Mouse (Mus musculus): ENCODE measurements around the gene Irak3. TPM values are rescaled to one million over a fixed set of nuclear protein-coding genes. Genes with fewer than 3 reads are reported as not detected.

The Irak3 gene
- polyA plus RNA-seq, 1 experiment from 2014 or later, result 1.9 TPM

- Histone ChIP-seq H3K4me1 (replicated peaks; ENCODE audit: control insufficient read depth, insufficient read depth, low read length) (no peaks in the 10 kb centered on the region), H3K27ac (ENCODE audit: low read depth, low read length) (no peak overlapping the region), H3K27me3 (ENCODE audit: control insufficient read depth, insufficient read depth, low read length) (no peaks in the 10 kb centered on the region), H3K4me3 (ENCODE audit: low read depth, low read length) (no peak overlapping the region), H3K36me3 (ENCODE audit: control insufficient read depth, insufficient read depth, low read length) (no peaks in the 10 kb centered on the region), H3K4me2 (replicated peaks; ENCODE audit: low read depth, low read length) (no peak overlapping the region), H3K9me3 (ENCODE audit: control insufficient read depth, low read length) (no peaks in the 10 kb centered on the region), H3K9ac (ENCODE audit: low read depth, low read length) (no peak overlapping the region)
- 35% methylated on average over 5 of the region's 5 CpGs for WGBS
- ATAC-seq (ENCODE audit: low FRiP score) (no peak), DNase-seq (ENCODE audit: low spot score) (no peak)
Observed at GRCm38 (mm10) chr10:120171340-120171739, 30.6 kb downstream of the Irak3 start.

GRCm38 (mm10) chr10:120170277-120170676 lies 31.7 kb downstream of the Irak3 start:
- Histone ChIP-seq H3K4me3 (ENCODE audit: low read depth, low read length) (no peak overlapping the region), H3K9me3 (ENCODE audit: control insufficient read depth, low read length) (no peaks in the 10 kb centered on the region), H3K9ac (ENCODE audit: low read depth, low read length) (no peak overlapping the region), H3K4me2 (replicated peaks; ENCODE audit: low read depth, low read length) (no peak overlapping the region), H3K4me1 (replicated peaks; ENCODE audit: control insufficient read depth, insufficient read depth, low read length) (no peaks in the 10 kb centered on the region), H3K27ac (ENCODE audit: low read depth, low read length) (no peak overlapping the region), H3K27me3 (ENCODE audit: control insufficient read depth, insufficient read depth, low read length) (no peaks in the 10 kb centered on the region), H3K36me3 (ENCODE audit: control insufficient read depth, insufficient read depth, low read length) (no peaks in the 10 kb centered on the region)
- no peak for DNase-seq (ENCODE audit: low spot score)
- ATAC-seq (ENCODE audit: low FRiP score), result no peak
- WGBS, result 68% methylated on average over 4 of the region's 4 CpGs

- WGBS, result 79% methylated on average over 5 of the region's 5 CpGs
- no peak for ATAC-seq (ENCODE audit: low FRiP score)
Observed at GRCm38 (mm10) chr10:120169841-120170240, 32.1 kb downstream of the Irak3 start.

GRCm38 (mm10) chr10:120169064-120169463 lies 32.9 kb downstream of the Irak3 start:
- Histone ChIP-seq H3K36me3 (ENCODE audit: control insufficient read depth, insufficient read depth, low read length) (no peaks in the 10 kb centered on the region), H3K27ac (ENCODE audit: low read depth, low read length) (no peak overlapping the region), H3K4me2 (replicated peaks; ENCODE audit: low read depth, low read length) (no peak overlapping the region), H3K9me3 (ENCODE audit: control insufficient read depth, low read length) (no peaks in the 10 kb centered on the region), H3K9ac (ENCODE audit: low read depth, low read length) (no peak overlapping the region), H3K4me1 (replicated peaks; ENCODE audit: control insufficient read depth, insufficient read depth, low read length) (no peaks in the 10 kb centered on the region), H3K4me3 (ENCODE audit: low read depth, low read length) (no peak overlapping the region), H3K27me3 (ENCODE audit: control insufficient read depth, insufficient read depth, low read length) (no peaks in the 10 kb centered on the region)
- DNase-seq (ENCODE audit: low spot score) (no peak), ATAC-seq (ENCODE audit: low FRiP score) (no peak)
- WGBS, result 61% methylated on average over 10 of the region's 10 CpGs

More at GRCm38 (mm10) chr10:120169841-120170240, 32.1 kb downstream of the Irak3 start:
- H3K4me2 ChIP-seq (replicated peaks; ENCODE audit: low read depth, low read length), result no peak overlapping the region
- no peak overlapping the region for H3K9ac ChIP-seq (ENCODE audit: low read depth, low read length)
- no peaks in the 10 kb centered on the region for H3K9me3 ChIP-seq (ENCODE audit: control insufficient read depth, low read length)
- H3K4me3 ChIP-seq (ENCODE audit: low read depth, low read length), result no peak overlapping the region
- H3K4me1 ChIP-seq (replicated peaks; ENCODE audit: control insufficient read depth, insufficient read depth, low read length), result no peaks in the 10 kb centered on the region
- H3K27ac ChIP-seq (ENCODE audit: low read depth, low read length), result no peak overlapping the region
- DNase-seq (ENCODE audit: low spot score), result no peak
- no peaks in the 10 kb centered on the region for H3K36me3 ChIP-seq (ENCODE audit: control insufficient read depth, insufficient read depth, low read length)
- no peaks in the 10 kb centered on the region for H3K27me3 ChIP-seq (ENCODE audit: control insufficient read depth, insufficient read depth, low read length)

GRCm38 (mm10) chr10:120168070-120168469 lies 33.9 kb downstream of the Irak3 start:
- no peak overlapping the region for H3K4me3 ChIP-seq (ENCODE audit: low read depth, low read length)
- no peak overlapping the region for H3K9ac ChIP-seq (ENCODE audit: low read depth, low read length)
- H3K4me2 ChIP-seq (replicated peaks; ENCODE audit: low read depth, low read length), result no peak overlapping the region
- no peaks in the 10 kb centered on the region for H3K4me1 ChIP-seq (replicated peaks; ENCODE audit: control insufficient read depth, insufficient read depth, low read length)
- H3K27ac ChIP-seq (ENCODE audit: low read depth, low read length), result no peak overlapping the region
- no peaks in the 10 kb centered on the region for H3K36me3 ChIP-seq (ENCODE audit: control insufficient read depth, insufficient read depth, low read length)
- ATAC-seq (ENCODE audit: low FRiP score) (no peak), DNase-seq (ENCODE audit: low spot score) (no peak)
- H3K27me3 ChIP-seq (ENCODE audit: control insufficient read depth, insufficient read depth, low read length), result no peaks in the 10 kb centered on the region
- no peaks in the 10 kb centered on the region for H3K9me3 ChIP-seq (ENCODE audit: control insufficient read depth, low read length)
- 86% methylated on average over 1 of the region's 1 CpGs for WGBS

GRCm38 (mm10) chr10:120165793-120166503 lies 36.0 kb downstream of the Irak3 start:
- Histone ChIP-seq H3K4me3 (ENCODE audit: low read depth, low read length) (no peak overlapping the region), H3K9ac (ENCODE audit: low read depth, low read length) (no peak overlapping the region), H3K9me3 (ENCODE audit: control insufficient read depth, low read length) (no peaks in the 10 kb centered on the region), H3K36me3 (ENCODE audit: control insufficient read depth, insufficient read depth, low read length) (no peaks in the 10 kb centered on the region), H3K27ac (ENCODE audit: low read depth, low read length) (no peak overlapping the region), H3K27me3 (ENCODE audit: control insufficient read depth, insufficient read depth, low read length) (no peaks in the 10 kb centered on the region), H3K4me1 (replicated peaks; ENCODE audit: control insufficient read depth, insufficient read depth, low read length) (no peaks in the 10 kb centered on the region), H3K4me2 (replicated peaks; ENCODE audit: low read depth, low read length) (no peak overlapping the region)
- no peak for DNase-seq (ENCODE audit: low spot score)
- WGBS, result 90% methylated on average over 17 of the region's 17 CpGs
- ATAC-seq (ENCODE audit: low FRiP score), result no peak

GRCm38 (mm10) chr10:120164931-120165792 lies 36.8 kb downstream of the Irak3 start:
- Histone ChIP-seq H3K4me2 (replicated peaks; ENCODE audit: low read depth, low read length) (no peak overlapping the region), H3K4me3 (ENCODE audit: low read depth, low read length) (no peak overlapping the region), H3K27me3 (ENCODE audit: control insufficient read depth, insufficient read depth, low read length) (no peaks in the 10 kb centered on the region), H3K36me3 (ENCODE audit: control insufficient read depth, insufficient read depth, low read length) (no peaks in the 10 kb centered on the region), H3K9me3 (ENCODE audit: control insufficient read depth, low read length) (no peaks in the 10 kb centered on the region), H3K4me1 (replicated peaks; ENCODE audit: control insufficient read depth, insufficient read depth, low read length) (no peaks in the 10 kb centered on the region), H3K9ac (ENCODE audit: low read depth, low read length) (no peak overlapping the region), H3K27ac (ENCODE audit: low read depth, low read length) (no peak overlapping the region)
- 86% methylated on average over 19 of the region's 19 CpGs for WGBS
- DNase-seq (ENCODE audit: low spot score) (no peak), ATAC-seq (ENCODE audit: low FRiP score) (no peak)

- Histone ChIP-seq H3K9me3 (ENCODE audit: control insufficient read depth, low read length) (no peaks in the 10 kb centered on the region), H3K4me2 (replicated peaks; ENCODE audit: low read depth, low read length) (no peak overlapping the region), H3K4me3 (ENCODE audit: low read depth, low read length) (no peak overlapping the region), H3K36me3 (ENCODE audit: control insufficient read depth, insufficient read depth, low read length) (no peaks in the 10 kb centered on the region), H3K4me1 (replicated peaks; ENCODE audit: control insufficient read depth, insufficient read depth, low read length) (no peaks in the 10 kb centered on the region), H3K27me3 (ENCODE audit: control insufficient read depth, insufficient read depth, low read length) (no peaks in the 10 kb centered on the region), H3K9ac (ENCODE audit: low read depth, low read length) (no peak overlapping the region), H3K27ac (ENCODE audit: low read depth, low read length) (no peak overlapping the region)
- ATAC-seq (ENCODE audit: low FRiP score), result no peak
- DNase-seq (ENCODE audit: low spot score), result no peak
- WGBS, result 92% methylated on average over 7 of the region's 7 CpGs
Observed at GRCm38 (mm10) chr10:120163490-120163889, 38.4 kb downstream of the Irak3 start.

Data from hindbrain, embryonic 11.5 days (tissue).